Mouse (Mus musculus) thymus, postnatal 25 days (tissue): ENCODE results near the gene C2cd5.
A peak's percentile ranks its signal among the peaks of the same experiment; 100 is the strongest.

Experiments used
- DNase-seq: peaks from one replicate; pipeline ENCODE4 v3.0.0; 2022

C2cd5 gene

DNA sequence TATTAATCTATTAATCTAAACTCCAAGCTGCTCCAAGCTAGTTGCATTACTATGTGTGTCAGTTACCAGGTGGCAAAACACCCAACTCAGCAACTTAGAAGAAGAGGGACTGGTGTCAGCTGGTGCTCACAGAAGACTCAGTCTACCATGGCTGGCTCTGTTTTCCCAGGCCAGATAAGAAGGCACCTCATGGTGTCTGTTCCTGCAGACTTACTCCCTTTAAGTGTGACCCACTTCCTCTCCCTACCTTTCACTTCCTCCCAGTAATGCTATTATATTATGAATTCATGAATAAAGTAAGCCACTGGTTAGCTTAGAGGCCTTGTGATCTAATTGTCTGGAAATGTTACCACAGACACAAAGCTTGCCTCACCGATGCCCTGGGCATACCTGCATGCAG lies 132.5 kb downstream of the C2cd5 start:
- DNase-seq: no peak

DNA sequence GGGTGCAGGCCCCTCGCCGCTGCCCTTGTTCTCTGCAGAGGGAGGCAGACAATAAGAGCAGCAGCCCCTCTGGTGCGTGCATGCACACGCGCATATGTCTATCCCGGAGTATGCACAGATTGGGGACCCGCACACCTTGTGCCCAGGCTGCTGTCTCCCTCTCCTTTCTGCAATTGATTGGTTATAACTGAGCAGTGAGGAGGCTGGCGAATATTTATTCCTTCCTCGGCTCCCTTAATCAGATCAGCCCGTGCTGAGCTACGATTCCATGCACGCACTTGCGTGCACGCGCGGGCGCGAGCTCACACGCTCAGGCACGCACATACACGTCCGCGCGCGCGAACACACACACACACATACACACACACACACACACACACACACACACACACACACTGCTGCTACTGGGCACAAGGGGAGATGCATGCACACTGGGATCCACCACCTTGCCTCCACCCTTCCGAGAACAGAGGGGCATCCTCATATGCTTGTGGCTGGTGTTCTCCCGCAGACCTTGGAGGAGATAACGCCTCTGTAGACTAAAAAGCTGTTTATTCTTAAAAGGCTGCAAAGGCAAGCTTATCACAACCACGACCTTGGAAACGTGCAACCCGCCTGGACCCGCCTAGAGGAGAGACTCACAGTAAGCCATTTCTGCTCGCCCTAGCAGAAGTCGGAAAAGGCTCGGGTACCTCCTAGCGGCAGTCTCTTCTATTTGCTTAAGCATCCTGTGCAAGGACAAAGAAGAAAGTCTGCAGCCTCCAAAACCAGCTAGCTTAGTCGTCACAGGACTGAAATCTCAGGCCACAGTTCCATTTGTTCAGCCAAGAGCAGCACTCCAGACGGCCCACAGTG lies 135.2 kb downstream of the C2cd5 start:
- peak; percentile 90 for DNase-seq

DNA sequence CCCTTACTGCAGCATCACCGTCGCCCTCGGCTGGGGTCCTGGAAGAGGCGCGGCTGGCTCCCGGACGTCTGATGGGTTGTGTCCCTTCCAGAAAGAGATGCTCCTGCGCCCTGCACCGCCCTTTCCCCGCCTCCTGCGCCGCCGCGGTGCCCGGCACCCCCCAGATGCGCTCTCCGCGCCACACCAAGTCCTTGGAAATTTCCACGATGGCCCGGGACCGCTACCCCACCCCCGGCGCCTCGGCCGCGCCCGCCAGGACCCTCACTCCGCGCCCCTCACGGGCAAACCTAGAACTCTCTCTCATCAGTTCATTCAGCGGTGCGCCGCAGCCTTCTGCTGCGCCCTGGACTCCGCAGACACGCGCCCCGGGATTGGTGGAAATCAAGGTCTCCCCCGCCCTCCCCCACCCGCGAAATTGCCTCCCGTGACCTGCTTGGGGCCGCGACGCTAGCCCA lies 135.8 kb downstream of the C2cd5 start, which contains the start of gene St8sia1:
TSS of gene St8sia1 (minus strand) at position 377 of the 455 bp plus-strand sequence.
- DNase-seq: no peak

DNA sequence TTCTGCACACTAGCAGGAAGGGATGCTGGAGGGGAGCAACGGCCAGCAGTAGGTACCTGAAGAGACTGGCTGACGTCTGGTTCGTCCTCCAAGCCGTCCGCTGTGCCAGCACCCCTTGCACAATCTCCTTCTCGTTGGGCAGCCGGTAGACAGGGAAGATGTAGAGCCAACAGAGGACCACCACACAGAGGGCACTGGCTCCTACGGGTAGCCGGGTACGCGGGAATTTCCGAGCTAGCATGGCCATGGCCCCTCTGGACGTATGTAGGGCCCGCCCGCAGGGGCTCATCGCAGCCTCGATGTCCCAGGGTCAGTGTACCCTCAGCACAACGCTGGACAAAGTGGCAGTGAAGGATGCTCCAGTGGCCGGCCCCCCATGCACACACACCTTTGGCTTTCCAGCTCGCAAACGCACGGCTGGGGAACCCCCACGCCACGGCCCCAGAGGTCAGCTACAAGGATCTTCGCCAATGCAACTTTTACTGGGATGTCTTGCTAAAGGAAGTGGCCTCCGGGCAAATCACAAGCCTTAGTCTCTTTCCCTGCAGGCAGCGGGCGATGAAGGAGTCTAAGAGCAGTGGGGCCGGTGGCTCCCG lies 136.4 kb downstream of the C2cd5 start:
- DNase-seq: peak; percentile 73

DNA sequence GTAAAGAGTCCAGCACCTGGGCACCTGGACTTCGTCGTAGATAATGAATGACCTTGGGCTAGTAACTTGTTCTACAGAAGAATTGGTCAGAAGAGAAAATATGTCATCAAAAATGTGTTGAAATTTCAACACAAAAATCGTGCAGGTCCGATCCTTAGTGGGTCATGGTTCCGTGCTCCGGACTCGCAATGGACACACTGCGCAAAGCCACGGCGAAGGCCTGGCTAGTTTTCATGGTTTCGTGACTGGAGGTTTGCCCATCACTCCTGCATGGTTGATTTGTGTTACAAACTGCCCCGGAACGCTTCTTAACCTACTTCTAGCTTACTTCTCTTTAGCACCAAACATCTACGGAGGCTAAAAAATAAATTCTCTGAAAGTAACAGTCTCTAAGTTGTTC lies 137.1 kb downstream of the C2cd5 start:
- no peak for DNase-seq

DNA sequence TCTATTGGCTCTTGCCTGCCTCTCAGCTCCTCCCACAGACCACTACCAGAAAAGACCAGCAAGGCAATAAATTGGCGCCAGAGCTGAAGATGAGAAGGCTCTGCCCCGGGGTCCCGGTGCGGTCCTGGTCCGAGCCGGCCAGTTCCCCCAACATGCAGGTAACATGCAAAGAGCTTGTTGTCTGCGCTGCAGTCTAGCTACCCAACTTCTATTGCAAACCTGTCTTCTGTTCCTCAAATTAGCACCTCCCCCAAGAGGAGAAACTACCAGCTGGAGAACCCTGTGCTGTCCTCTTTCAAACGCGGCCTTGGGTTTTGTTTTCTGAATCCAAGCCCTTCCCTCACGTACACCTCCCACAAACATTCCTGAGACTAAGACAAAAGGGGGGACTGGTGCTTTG lies 137.5 kb downstream of the C2cd5 start:
- peak; percentile 66 for DNase-seq

DNA sequence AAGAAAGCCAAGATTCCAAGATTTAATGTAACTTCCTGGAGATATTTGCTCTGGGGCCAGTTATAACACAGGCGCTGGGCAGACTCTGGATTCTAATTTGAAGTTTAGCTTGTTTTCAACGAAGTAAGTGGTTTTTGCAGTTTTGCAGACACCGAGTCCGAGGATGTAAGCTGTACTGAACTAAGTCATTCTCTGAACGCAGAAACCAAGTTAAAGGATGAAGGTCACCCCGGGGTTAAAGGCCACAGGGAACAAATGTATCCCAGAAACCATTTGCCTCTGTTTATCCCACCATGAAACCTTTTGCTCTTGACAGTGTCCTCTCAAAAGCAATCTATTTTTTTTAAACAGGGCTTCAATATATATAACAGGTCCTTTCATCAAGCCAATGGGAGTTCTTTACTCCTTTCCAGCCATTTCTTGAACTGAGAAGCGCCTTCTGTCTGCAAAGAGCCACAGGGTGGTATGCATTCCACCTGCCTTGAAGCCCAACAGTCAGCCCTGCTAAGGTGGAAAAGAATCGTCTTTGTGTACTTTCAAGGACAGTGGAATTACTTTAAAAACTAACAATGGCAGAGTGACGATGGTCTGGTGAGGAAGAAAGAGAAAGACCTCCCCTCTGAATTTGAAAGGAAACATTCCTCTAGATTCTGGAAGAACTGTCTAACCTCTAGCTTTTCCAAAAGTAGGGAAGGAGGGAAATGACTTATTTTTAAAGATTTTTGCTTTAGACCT lies 138.1 kb downstream of the C2cd5 start:
- no peak for DNase-seq
